Mouse (Mus musculus) sigmoid colon, adult 10 weeks (tissue): ENCODE data around the gene Adamts15. TPM values are rescaled to one million over a fixed set of nuclear protein-coding genes. Genes with fewer than 3 reads are reported as not detected.

ENCODE experiments used
- polyA plus RNA-seq: library from polyadenylated mRNA; stranded (reverse); fragments of 350-450 nt; fragmentation: Illumina TruSeq; extraction: RNeasy Lipid Tissue Mini Kit (QIAGEN cat#74804); gene quantifications from one replicate; pipeline ENCODE4 v1.2.3, GENCODE M21; 2014; ENCODE audit warnings: low read depth, low replicate concordance

Gene Adamts15
- polyA plus RNA-seq = 5.6 TPM

GRCm38 (mm10) chr9:30922197-30922894 is at the start of gene Adamts15:
Adamts15 (minus strand) TSS chr9:30922452.

GRCm38 (mm10) chr9:30942512-30943313 is 20.5 kb upstream of the Adamts15 start, which contains the start of gene Adamts8:
Adamts8 (plus strand) TSS chr9:30942562.

Other genes starting within 250 kb of the Adamts15 start
- gene Adamts8, start 20.1 kb upstream of the Adamts15 start, polyA plus RNA-seq = 2.5 TPM
- gene Zbtb44, start 108.2 kb upstream of the Adamts15 start, polyA plus RNA-seq = 42.4 TPM
- gene St14, start 209.4 kb upstream of the Adamts15 start, polyA plus RNA-seq = 8.8 TPM